Mouse (Mus musculus): Measurements from ENCODE around the gene Rft1. TPM values are rescaled to one million over a fixed set of nuclear protein-coding genes. Genes with fewer than 3 reads are reported as not detected.

The Rft1 gene
- polyA plus RNA-seq, 1 experiment from 2014 or later: 24.4 TPM

DNA sequence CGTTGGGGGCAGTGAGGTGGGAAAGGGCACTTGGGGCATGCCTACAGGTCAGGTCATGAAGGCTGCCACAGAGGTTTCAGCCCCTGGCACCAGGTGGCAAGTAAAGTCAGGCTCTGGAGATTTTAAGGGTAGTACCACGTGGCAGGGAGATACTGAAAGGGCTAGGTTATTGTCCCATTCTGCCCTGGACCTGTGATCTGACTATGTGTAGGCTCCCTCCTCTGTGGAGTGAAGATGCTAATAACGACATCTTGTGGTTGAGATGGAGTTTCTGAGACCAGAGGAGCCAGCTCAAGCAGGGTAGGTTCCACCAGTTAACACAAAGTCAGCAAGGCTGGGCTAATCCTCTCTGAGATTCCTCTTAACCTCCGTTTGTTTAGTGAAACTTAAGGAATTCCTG is 24.3 kb upstream of the Rft1 start:
- peak; percentile 28 for ATAC-seq
- DNase-seq (ENCODE audit: low read depth, low spot score): no peak
- no peaks in the 10 kb centered on the region for H3K27me3 ChIP-seq
- ChIA-PET CTCF (interaction anchor here (1.9 kb wide), 1 partner anchor 14 kb away, joined by 5 read pairs; no protein-coding TSS in a partner anchor), POLR2A (no interaction called here)
- in situ Hi-C loops (cut with MboI; ENCODE audit: low pct_unique_long_range_greater_than_20kb): no loop called here
- TF ChIP-seq CTCF (IDR thresholded peaks at IDR 0.05): no peak

DNA sequence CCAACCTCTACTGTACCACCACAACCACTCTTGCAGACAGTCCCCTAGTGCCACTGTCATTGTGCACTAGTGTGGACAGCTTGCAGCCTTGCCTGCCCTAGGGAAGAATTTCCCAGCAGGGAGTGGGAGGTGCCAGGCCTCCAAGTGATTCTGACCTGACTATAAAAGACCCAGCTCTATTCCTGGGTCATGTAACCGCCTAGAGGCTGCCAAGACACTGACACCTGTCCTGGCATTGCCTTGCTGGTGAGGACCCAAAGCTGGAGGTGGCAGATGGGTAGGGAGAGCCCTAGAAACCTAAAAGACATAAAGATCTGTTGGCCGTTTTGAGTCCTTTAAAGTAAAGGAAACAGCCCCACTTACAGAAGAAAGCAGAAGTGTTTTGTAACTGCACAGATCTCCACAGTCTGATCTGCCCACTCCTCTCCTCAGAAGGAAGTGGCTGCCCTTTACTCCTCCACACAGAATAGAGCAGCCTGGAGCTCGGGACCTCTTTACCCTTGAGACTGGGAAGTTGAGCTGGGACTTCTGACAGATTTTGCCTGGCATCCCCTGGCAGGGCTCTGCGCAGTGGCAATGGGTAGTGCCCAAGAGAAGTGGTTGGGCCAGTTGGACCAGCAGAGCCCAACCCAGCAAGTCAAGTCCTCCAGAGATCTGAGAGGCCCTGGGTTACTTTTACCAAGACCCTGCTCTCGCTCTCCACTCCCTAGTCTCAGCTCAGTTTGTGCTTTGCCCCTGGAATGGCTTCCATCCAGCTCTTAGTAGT is 23.2 kb upstream of the Rft1 start:
- in situ Hi-C loops (cut with MboI; ENCODE audit: low pct_unique_long_range_greater_than_20kb): no loop called here
- no peaks in the 10 kb centered on the region for H3K27me3 ChIP-seq
- ChIA-PET POLR2A (interaction anchor here (1.0 kb wide), 1 partner anchor 24 kb away, joined by 3 read pairs; no protein-coding TSS in a partner anchor), CTCF (interaction anchor here (0.7 to 1.3 kb wide), 2 partner anchors 37 to 41 kb away, joined by 4 read pairs; no protein-coding TSS in a partner anchor)
- DNase-seq (ENCODE audit: low read depth, low spot score) (no peak), ATAC-seq (no peak)
- no peak for TF ChIP-seq CTCF (IDR thresholded peaks at IDR 0.05)

DNA sequence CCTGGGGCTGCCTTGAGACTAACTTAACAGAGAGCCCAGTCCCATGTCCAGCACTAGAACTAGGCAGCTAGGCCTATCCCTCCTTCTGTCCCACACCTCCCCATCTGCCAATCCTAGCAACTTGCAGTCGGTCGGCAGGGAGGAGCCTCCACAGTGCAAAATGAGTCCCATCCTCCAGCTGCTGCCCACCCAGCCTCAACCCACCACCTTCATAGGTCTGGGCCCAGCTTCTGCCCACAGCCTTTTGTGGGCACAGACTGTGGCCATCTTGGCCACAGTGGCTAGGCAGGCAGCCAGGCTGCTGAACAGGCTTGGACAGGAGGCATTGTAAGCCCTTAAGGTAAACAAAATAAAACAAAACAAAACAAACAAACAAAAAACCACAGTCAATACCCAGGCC is 22.3 kb upstream of the Rft1 start:
- no peak for DNase-seq (ENCODE audit: low read depth, low spot score)
- ChIA-PET CTCF (interaction anchor here (1.3 kb wide), 1 partner anchor 38 kb away, joined by 4 read pairs; no protein-coding TSS in a partner anchor), POLR2A (interaction anchor here (0.5 to 1.0 kb wide), 2 partner anchors 23 to 654 kb away, joined by 3 to 6 read pairs; partner anchors contain the start of gene Actr8)
- H3K27me3 ChIP-seq: no peaks in the 10 kb centered on the region
- no peak for TF ChIP-seq CTCF (IDR thresholded peaks at IDR 0.05)
- in situ Hi-C loops (cut with MboI; ENCODE audit: low pct_unique_long_range_greater_than_20kb): no loop called here
- ATAC-seq: no peak

DNA sequence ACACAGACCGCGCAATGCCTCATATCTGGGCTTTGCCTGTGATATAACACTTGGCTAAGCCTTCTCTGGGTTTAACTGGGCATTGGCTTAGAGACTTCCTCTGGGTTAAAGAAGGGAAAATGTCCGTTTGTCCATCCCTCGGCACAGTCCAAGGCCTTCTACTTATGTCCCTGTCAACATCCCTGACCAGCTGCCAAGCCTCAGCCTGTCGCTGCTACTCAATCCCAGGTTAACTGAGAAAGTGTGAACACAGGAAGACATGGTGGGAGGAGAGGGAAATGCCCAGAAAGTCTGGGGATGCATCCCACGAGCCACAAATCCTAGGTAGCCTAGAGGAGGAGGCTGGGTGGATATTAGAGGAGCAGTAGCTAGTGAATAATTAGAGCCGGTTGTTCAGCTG is 20.5 kb upstream of the Rft1 start:
- POLR2A ChIA-PET: no interaction called here
- no peaks in the 10 kb centered on the region for H3K27me3 ChIP-seq
- ATAC-seq (no peak), DNase-seq (ENCODE audit: low read depth, low spot score) (no peak)
- no peak for TF ChIP-seq CTCF (IDR thresholded peaks at IDR 0.05)
- in situ Hi-C loops (cut with MboI; ENCODE audit: low pct_unique_long_range_greater_than_20kb): no loop called here
- CTCF ChIA-PET: interaction anchor here (1.3 to 4.1 kb wide), 2 partner anchors 17 to 21 kb away, joined by 5 to 14 read pairs; no protein-coding TSS in a partner anchor

DNA sequence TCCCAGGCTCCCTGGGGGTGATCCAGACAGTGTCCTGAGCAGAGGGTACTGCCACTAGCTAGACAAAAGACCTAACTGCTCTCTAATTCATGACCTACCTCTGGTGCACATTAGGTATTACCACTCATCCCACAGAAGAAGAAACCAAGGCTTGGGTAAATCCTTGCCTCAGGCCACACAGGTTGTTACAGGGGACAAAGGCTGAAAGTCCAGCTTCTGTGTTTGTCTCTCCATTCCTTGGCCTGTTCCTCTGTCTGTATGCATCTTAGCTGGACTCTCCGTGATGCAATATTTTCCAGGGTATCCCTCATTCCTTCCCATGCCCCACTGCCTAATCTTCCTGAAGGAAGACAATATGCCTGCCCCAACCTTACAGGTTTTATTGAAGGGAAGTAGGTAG is 19.7 kb upstream of the Rft1 start:
- ChIA-PET CTCF (interaction anchor here (1.3 to 4.1 kb wide), 2 partner anchors 16 to 21 kb away, joined by 5 to 14 read pairs; no protein-coding TSS in a partner anchor), POLR2A (no interaction called here)
- ATAC-seq: no peak
- no peaks in the 10 kb centered on the region for H3K27me3 ChIP-seq
- no peak for DNase-seq (ENCODE audit: low read depth, low spot score)
- no peak for TF ChIP-seq CTCF (IDR thresholded peaks at IDR 0.05)
- in situ Hi-C loops (cut with MboI; ENCODE audit: low pct_unique_long_range_greater_than_20kb): no loop called here

DNA sequence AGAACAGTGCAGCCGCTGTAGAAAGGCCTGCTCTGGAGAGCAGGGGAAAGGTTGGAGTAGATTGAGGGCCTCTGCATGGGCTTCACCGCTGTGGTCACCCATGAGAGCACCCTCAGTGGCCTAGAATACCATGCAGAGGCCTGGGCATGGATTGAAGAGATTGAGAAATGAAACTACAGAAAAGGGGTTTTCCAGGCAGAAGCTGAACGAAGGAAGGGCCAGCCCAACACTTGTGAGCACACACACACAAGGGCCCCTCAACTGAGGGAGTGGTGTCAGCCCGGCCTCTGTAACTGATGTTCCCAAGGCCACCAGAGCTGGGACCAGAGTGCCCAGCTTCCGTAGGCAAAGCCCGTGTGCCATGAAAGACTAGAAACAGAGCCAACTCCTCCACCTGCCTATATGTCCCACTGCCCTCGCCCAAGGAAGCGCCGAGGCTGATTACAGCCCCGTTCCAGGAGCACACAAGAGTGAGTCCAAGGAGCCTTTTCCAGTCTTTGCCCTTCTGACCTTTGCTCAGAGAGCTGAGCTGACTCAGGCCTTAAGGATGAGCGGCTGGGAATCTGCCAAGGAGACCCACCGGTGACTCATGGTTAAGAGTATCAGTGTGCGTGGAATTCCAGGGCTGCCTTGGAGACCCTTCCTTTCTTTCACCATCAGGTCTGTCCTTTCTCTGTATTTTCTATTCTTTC is 18.8 kb upstream of the Rft1 start:
- CTCF ChIA-PET: interaction anchor here (0.8 to 4.1 kb wide), 3 partner anchors 9 to 42 kb away, joined by 3 to 14 read pairs (median 3); no protein-coding TSS in a partner anchor
- peak; percentile 23 for ATAC-seq

DNA sequence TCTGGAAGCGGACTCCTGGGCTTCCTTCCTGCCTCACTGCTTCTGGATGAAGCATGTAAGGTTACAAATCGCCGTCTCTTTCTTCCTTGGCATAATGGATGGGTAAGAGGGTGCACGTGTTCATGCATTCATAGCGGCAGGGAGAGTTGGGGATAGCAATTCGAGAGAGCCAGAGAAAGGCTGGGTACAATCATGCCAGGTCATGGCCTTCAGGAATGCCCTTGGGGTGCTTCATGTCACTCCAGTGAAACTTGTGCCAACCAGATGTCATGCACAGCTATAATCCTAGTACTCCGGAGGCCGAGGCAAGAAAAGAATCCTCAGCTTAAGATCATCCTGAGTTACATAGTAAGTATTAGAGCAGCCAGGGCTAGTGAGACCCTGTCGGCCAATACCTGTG is 17.7 kb upstream of the Rft1 start:
- ATAC-seq (no peak), DNase-seq (ENCODE audit: low read depth, low spot score) (no peak)
- ChIA-PET POLR2A (interaction anchor here (0.6 kb wide), 1 partner anchor 17 kb away, joined by 4 read pairs; no protein-coding TSS in a partner anchor), CTCF (interaction anchor here (4.1 kb wide), 1 partner anchor 14 kb away, joined by 14 read pairs; no protein-coding TSS in a partner anchor)
- no peak for TF ChIP-seq CTCF (IDR thresholded peaks at IDR 0.05)
- in situ Hi-C loops (cut with MboI; ENCODE audit: low pct_unique_long_range_greater_than_20kb): no loop called here
- H3K27me3 ChIP-seq: no peaks in the 10 kb centered on the region

More for the DNA sequence above, 18.8 kb upstream of the Rft1 start:
- in situ Hi-C loops (cut with MboI; ENCODE audit: low pct_unique_long_range_greater_than_20kb): no loop called here
- no peak for DNase-seq (ENCODE audit: low read depth, low spot score)
- POLR2A ChIA-PET: interaction anchor here (1.0 kb wide), 1 partner anchor 19 kb away, joined by 4 read pairs; no protein-coding TSS in a partner anchor
- TF ChIP-seq CTCF (IDR thresholded peaks at IDR 0.05): no peak
- no peaks in the 10 kb centered on the region for H3K27me3 ChIP-seq

DNA sequence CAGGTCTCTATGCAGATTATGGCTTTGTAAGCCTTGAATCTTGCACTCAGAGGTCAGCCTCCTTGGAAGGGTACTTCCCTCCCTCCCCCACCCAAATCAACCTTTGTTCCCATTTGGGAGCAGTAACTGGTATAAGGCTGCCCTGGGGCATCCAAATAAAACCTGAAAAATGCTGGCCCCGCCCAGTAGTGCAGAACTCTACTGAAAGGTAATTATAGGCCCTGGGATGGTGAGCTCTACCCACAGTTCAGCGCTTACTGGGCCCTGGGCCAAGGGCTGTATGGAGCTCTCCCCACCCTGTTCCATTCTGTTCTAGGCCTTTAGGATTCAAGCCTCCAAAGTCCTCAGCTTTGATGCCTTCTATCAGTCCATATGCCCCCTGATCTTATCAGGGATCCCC is 17.1 kb upstream of the Rft1 start:
- no peaks in the 10 kb centered on the region for H3K27me3 ChIP-seq
- no peak for DNase-seq (ENCODE audit: low read depth, low spot score)
- in situ Hi-C loops (cut with MboI; ENCODE audit: low pct_unique_long_range_greater_than_20kb): no loop called here
- ChIA-PET CTCF (interaction anchor here (1.2 to 4.1 kb wide), 2 partner anchors 12 to 14 kb away, joined by 4 to 14 read pairs; no protein-coding TSS in a partner anchor), POLR2A (no interaction called here)
- TF ChIP-seq CTCF (IDR thresholded peaks at IDR 0.05): no peak
- ATAC-seq: no peak

DNA sequence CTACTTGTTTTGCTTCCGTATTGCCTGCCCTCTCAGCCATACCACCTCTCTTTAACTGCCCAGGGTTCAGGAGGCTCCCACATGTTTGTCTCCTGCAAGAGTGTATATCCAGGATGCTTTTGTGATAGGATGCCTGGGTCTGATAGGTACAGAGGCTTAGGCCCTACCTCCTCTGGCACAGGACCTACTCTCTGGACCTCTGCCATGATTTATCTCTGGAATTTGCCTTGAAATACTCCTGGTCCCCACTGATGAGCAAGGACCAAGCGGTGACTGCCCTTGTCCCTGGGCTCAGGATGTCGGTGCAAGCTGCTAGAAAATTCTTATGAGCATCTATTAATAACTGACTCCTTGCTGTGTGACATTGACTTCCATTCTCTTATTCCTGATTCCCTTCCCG is 16.2 kb upstream of the Rft1 start:
- CTCF ChIA-PET: interaction anchor here (1.2 to 4.1 kb wide), 2 partner anchors 11 to 13 kb away, joined by 4 to 14 read pairs; no protein-coding TSS in a partner anchor
- in situ Hi-C loops (cut with MboI; ENCODE audit: low pct_unique_long_range_greater_than_20kb): no loop called here
- POLR2A ChIA-PET: no interaction called here
- no peak for DNase-seq (ENCODE audit: low read depth, low spot score)
- H3K27me3 ChIP-seq: no peaks in the 10 kb centered on the region
- ATAC-seq: no peak
- TF ChIP-seq CTCF (IDR thresholded peaks at IDR 0.05): no peak

DNA sequence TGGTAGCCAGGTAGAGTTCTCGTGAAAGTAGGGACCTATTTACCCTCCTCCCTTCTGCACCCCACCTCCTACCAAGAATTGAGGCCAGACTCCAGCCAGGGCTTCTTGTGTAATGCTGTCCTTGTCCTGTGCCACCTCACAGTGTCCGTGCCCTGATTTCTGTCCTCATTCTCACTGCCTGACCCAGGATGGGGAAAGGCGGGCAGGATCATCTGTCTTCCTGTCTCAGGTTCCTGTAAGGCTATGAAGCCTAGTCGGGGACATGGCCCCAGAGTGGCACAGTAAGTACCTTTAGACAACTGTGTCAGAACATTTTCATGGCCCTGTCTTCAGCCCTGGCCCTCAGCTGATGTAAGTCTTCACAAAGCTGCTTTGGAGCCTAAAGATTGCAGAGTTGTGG is 15.5 kb upstream of the Rft1 start:
- in situ Hi-C loops (cut with MboI; ENCODE audit: low pct_unique_long_range_greater_than_20kb): no loop called here
- DNase-seq (ENCODE audit: low read depth, low spot score): no peak
- CTCF ChIA-PET: no interaction called here

More for the DNA sequence above, 15.5 kb upstream of the Rft1 start:
- ATAC-seq: no peak
- POLR2A ChIA-PET: no interaction called here
- H3K27me3 ChIP-seq: no peaks in the 10 kb centered on the region
- no peak for TF ChIP-seq CTCF (IDR thresholded peaks at IDR 0.05)
